8 mouse cellular contexts compared by ENCODE assay signal in the genomic region with DNA sequence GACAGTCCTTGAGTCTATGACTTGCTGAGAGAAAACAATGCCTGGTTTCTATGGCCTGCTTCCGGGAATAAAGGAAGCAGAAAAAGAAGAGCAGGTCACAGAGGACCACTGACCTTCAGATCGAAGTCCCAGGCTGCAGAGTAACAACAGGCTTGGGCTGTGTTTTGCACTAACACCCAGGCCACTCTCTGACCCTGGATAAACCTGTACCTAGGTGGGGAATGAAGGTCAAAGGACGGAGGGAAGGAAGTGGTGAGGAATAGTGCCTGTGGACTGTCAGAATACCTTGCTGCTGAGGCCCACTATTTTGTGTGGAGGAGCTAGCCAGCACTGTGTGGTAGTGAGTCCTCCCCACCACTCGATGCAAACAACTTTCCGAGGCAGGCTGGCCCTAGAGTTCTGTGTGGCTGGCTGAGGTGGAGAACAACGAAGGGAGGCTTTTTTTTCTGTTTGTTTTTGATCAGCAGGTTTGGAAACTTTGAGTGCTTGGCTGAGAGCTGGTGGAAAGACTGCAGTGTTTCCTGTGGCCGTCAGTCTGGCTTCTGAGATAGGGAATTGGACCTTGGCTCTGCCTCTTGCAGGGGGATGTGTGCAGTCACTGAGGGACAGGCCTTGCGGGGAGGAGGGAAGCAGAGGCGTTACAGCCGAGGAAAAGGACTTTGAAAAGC.
DNase-seq lines count a peak whose midpoint lies in the region; ATAC-seq and TF ChIP-seq lines count a peak whose summit lies in the region.

No protein-coding gene starts in this region.

- TF ChIP-seq POLR2A in cerebellum, adult 2 months (IDR thresholded peaks at IDR 0.05; ENCODE audit: borderline replicate concordance, insufficient read depth, low read length) = no peak

- no peak for TF ChIP-seq CTCF in cerebellum, adult 2 months (IDR thresholded peaks at IDR 0.05; ENCODE audit: borderline replicate concordance, insufficient read depth, low read depth, low read length)

- H3K9ac ChIP-seq in heart, embryonic 15.5 days = no peak overlapping the region
- peak overlapping the region; percentile 18; the same call in 1 of the 2 replicates for H3K9ac ChIP-seq in liver, embryonic 13.5 days

- H3K27me3 ChIP-seq in heart, embryonic 15.5 days = no peaks in the 10 kb centered on the region
- peaks cover 41% of the 10 kb centered on the region for H3K27me3 ChIP-seq in liver, embryonic 13.5 days
- no peaks in the 10 kb centered on the region; the same call in 1 of the 2 replicates for H3K27me3 ChIP-seq in cerebellum, adult 2 months (ENCODE audit: control insufficient read depth, insufficient read depth, low read length)

- no peak overlapping the region for H3K4me3 ChIP-seq in heart, embryonic 15.5 days
- H3K4me3 ChIP-seq in liver, embryonic 13.5 days (replicated peaks) = no peak overlapping the region
- H3K4me3 ChIP-seq in cerebellum, adult 2 months (replicated peaks; ENCODE audit: insufficient read depth, low read depth, low read length) = no peak overlapping the region

- H3K4me2 ChIP-seq in heart, embryonic 15.5 days = no peak overlapping the region
- H3K4me2 ChIP-seq in liver, embryonic 13.5 days = 0 out of 2 replicates have a peak overlapping the region, but pooled peaks have one; percentile 11

- peak; percentile 37 for ATAC-seq in CD4-positive, CD25-positive, alpha-beta regulatory T cell, adult 4 months
- peak; percentile 92 for ATAC-seq in heart, embryonic 15.5 days (replicated peaks; ENCODE audit: insufficient number of reproducible peaks, insufficient read depth, low FRiP score, low read depth)
- ATAC-seq in liver, embryonic 13.5 days (ENCODE audit: low read depth) = peak; percentile 72

- H3K27ac ChIP-seq in heart, embryonic 15.5 days = peak overlapping the region; percentile 86
- H3K27ac ChIP-seq in liver, embryonic 13.5 days = peak overlapping the region; percentile 72
- no peak overlapping the region for H3K27ac ChIP-seq in cerebellum, adult 2 months (ENCODE audit: insufficient read depth, low read length)

- H3K36me3 ChIP-seq in heart, embryonic 15.5 days = no peaks in the 10 kb centered on the region
- H3K36me3 ChIP-seq in liver, embryonic 13.5 days = no peaks in the 10 kb centered on the region

- H3K4me1 ChIP-seq in heart, embryonic 15.5 days (replicated peaks) = peaks cover 15% of the 10 kb centered on the region
- H3K4me1 ChIP-seq in liver, embryonic 13.5 days (replicated peaks) = peaks cover 20% of the 10 kb centered on the region
- no peaks in the 10 kb centered on the region for H3K4me1 ChIP-seq in cerebellum, adult 2 months (ENCODE audit: control insufficient read depth, insufficient read depth, low read length)

- peak; percentile 28 for DNase-seq in adrenal gland, adult 8-10 months
- no peak for DNase-seq in adrenal gland, postnatal 4 days (ENCODE audit: low spot score in 2 of 2)
- DNase-seq in liver, embryonic 13.5 days = no peak
- no peak for DNase-seq in thymus, postnatal 14 days
- DNase-seq in frontal cortex, postnatal 14 days (ENCODE audit: low spot score in 2 of 2) = no peak
- no peak for DNase-seq in cerebellum, adult 2 months

- 25% methylated on average over 10 of the region's 10 CpGs for WGBS in heart, embryonic 15.5 days
- WGBS in liver, embryonic 13.5 days (ENCODE audit: insufficient replicate concordance) = 8% methylated on average over 10 of the region's 10 CpGs
- WGBS in cerebellum, adult 2 months = 45% methylated on average over 10 of the region's 10 CpGs

- H3K9me3 ChIP-seq in heart, embryonic 15.5 days (replicated peaks) = no peaks in the 10 kb centered on the region
- H3K9me3 ChIP-seq in liver, embryonic 13.5 days (replicated peaks) = no peaks in the 10 kb centered on the region

Comparison
In these comparisons a context has a peak if more than half of its experiments do, and no peak if none do; other contexts are left out.
1. ATAC-seq: peak in every context shown above with its lines; median percentile 92 in heart, embryonic 15.5 days; 72 in liver, embryonic 13.5 days; 37 in CD4-positive, CD25-positive, alpha-beta regulatory T cell, adult 4 months.